Mouse (Mus musculus): ENCODE measurements around the gene Ppp1r15a.

DNA sequence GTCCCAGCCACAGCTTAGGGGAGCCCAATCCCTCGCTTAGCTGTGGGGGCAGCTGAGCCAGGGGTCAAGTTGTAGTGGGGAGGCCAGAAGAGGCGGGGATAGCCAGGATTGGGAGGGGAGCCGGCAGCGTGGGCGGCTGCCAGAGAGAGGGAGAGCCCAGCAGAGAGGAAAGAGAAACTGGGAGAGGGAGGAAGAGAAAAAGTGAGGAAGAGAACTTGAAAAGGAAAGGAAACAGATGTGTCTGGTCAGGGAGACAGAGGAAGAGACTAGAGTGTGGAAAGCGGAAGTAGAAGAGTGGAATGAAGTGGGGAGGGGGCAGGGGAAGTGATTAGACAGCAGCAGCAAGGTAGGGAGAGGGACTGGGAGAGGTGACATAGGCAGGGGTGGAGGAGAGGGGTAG lies 3.4 kb upstream of the Ppp1r15a start:
- TF ChIP-seq CTCF (IDR thresholded peaks at IDR 0.05; ENCODE audit: control insufficient read depth, insufficient read depth, low read length) = no peak
- no peak for TF ChIP-seq POLR2A (IDR thresholded peaks at IDR 0.05; ENCODE audit: borderline replicate concordance, control insufficient read depth, low read depth, low read length)
